Mouse (Mus musculus) intestine, embryonic 14.5 days (tissue): ENCODE data around the gene Bag5. TPM values are rescaled to one million over a fixed set of nuclear protein-coding genes. Genes with fewer than 3 reads are reported as not detected.

ENCODE experiments used
- ATAC-seq: fragments of 200-750 bp; cut with Nextera tagmentation; replicated peaks from 2 replicates; pipeline ENCODE4 v1.8.0; 2017; ENCODE audit warnings: low read depth, moderate number of reproducible peaks, moderate TSS enrichment, moderate library complexity; ENCODE audit not compliant: low FRiP score, low TSS enrichment
- DNase-seq: peaks from one replicate; pipeline ENCODE4 v3.0.0-alpha.2; 2018; ENCODE audit warnings: low spot score
- H3K27ac ChIP-seq: fragments of 300-500 bp; sonication (generic); 2 replicates; pipeline ENCODE4 v1.5.1; 2014; ENCODE audit warnings: low read depth, mild to moderate bottlenecking, control low read depth
- H3K27me3 ChIP-seq: fragments of 300-500 bp; sonication (generic); replicated peaks from 2 replicates; pipeline ENCODE4 v1.6.1; 2014; ENCODE audit warnings: low read length, control low read depth; ENCODE audit not compliant: control insufficient read depth, insufficient read depth
- H3K36me3 ChIP-seq: fragments of 300-500 bp; sonication (generic); 2 replicates; pipeline ENCODE4 v1.6.1; 2014; ENCODE audit warnings: low read length, control low read depth; ENCODE audit not compliant: control insufficient read depth, insufficient read depth
- H3K4me1 ChIP-seq: fragments of 300-500 bp; sonication (generic); replicated peaks from 2 replicates; pipeline ENCODE4 v1.6.1; 2014; ENCODE audit warnings: low read length, control low read depth, mixed read lengths; ENCODE audit not compliant: control insufficient read depth, insufficient read depth
- H3K4me2 ChIP-seq: fragments of 300-500 bp; sonication (generic); 2 replicates; pipeline ENCODE4 v1.6.1; 2014; ENCODE audit warnings: low read length
- H3K4me3 ChIP-seq: fragments of 300-500 bp; sonication (generic); 2 replicates; pipeline ENCODE4 v1.5.1; 2014; ENCODE audit warnings: low read depth, low read length, control low read depth, mixed read lengths
- H3K9ac ChIP-seq: fragments of 300-500 bp; sonication (generic); 2 replicates; pipeline ENCODE4 v1.6.1; 2014; ENCODE audit warnings: mild to moderate bottlenecking, low read length
- H3K9me3 ChIP-seq: fragments of 300-500 bp; sonication (generic); 2 replicates; pipeline ENCODE4 v1.6.1; 2016; ENCODE audit warnings: low read length, control low read depth; ENCODE audit not compliant: control insufficient read depth
- WGBS: fragments of 180-500 bp; shearing (Covaris S2); extraction: QIAGEN DNeasy Blood & Tissue Kit; methylation state at CpG from one replicate; pipeline ENCODE4 v1.1.7; 2014; 5-methylcytosine and 5-hydroxymethylcytosine counted together
- polyA plus RNA-seq: library from polyadenylated mRNA; unstranded; fragments of >200 nt; fragmentation: Nextera tagmentation; extraction: Ambion mirVana; gene quantifications from 2 replicates; pipeline ENCODE4 v1.2.1, GENCODE M21; 2014

Gene Bag5
- polyA plus RNA-seq, 1 experiment from 2014 or later = 52.4 TPM

- no peak for DNase-seq
- peak; percentile 24; the same call in 1 of the 2 replicates for ATAC-seq
- Histone ChIP-seq H3K27me3 (no peaks in the 10 kb centered on the region), H3K4me2 (peak overlapping the region; percentile 77), H3K36me3 (peaks cover 33% of the 10 kb centered on the region), H3K27ac (peak overlapping the region; percentile 62), H3K4me1 (peaks cover 13% of the 10 kb centered on the region), H3K9ac (peak overlapping the region; percentile 91), H3K4me3 (peak overlapping the region; percentile 84), H3K9me3 (no peaks in the 10 kb centered on the region)
- WGBS = under 1% methylated on average over 33 of the region's 33 CpGs
Measured at GRCm38 (mm10) chr12:111712476-111712875, 581 bp downstream of the Bag5 start.

DNA sequence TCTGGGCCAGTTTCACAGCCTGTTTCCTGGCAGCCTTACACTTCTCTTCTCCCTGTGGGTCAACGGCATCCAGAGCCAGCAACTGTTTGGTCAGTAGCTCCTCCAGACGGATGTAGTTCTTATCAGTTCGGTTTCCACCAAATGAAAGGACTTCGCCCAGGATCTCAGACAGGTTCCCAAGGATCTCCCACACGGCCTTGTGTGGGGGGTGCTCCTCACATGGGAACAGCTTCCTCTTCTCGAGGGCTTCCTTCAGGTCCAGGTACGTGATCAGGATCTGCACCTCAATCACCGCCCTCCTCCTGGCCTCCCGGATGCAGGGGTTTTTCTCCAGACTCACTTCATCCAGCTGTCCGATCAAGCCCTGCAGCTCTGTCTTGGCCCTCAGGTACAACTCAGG is 3.0 kb downstream of the Bag5 start:
- DNase-seq (no peak), ATAC-seq (no peak)
- H3K9ac ChIP-seq = no peak overlapping the region
- 87% methylated on average over 10 of the region's 10 CpGs for WGBS
- H3K4me2 ChIP-seq = no peak overlapping the region
- peaks cover 17% of the 10 kb centered on the region for H3K4me1 ChIP-seq
- no peak overlapping the region for H3K4me3 ChIP-seq
- no peak overlapping the region for H3K27ac ChIP-seq
- peaks cover 38% of the 10 kb centered on the region for H3K36me3 ChIP-seq
- H3K27me3 ChIP-seq = no peaks in the 10 kb centered on the region
- H3K9me3 ChIP-seq = no peaks in the 10 kb centered on the region

- 76% methylated on average over 4 of the region's 4 CpGs for WGBS
- no peak overlapping the region for H3K4me3 ChIP-seq
- H3K36me3 ChIP-seq = peaks cover 38% of the 10 kb centered on the region
- H3K4me2 ChIP-seq = no peak overlapping the region
- no peaks in the 10 kb centered on the region for H3K27me3 ChIP-seq
- H3K9ac ChIP-seq = no peak overlapping the region
- peaks cover 15% of the 10 kb centered on the region for H3K4me1 ChIP-seq
- no peaks in the 10 kb centered on the region for H3K9me3 ChIP-seq
- ATAC-seq (no peak), DNase-seq (no peak)
- H3K27ac ChIP-seq = no peak overlapping the region
Measured at GRCm38 (mm10) chr12:111708181-111708580, 4.9 kb downstream of the Bag5 start.

GRCm38 (mm10) chr12:111705186-111705973 is 7.7 kb downstream of the Bag5 start:
- H3K9ac ChIP-seq = no peak overlapping the region
- DNase-seq (no peak), ATAC-seq (no peak)
- H3K4me3 ChIP-seq = no peak overlapping the region
- H3K36me3 ChIP-seq = peaks cover 29% of the 10 kb centered on the region
- H3K27me3 ChIP-seq = no peaks in the 10 kb centered on the region
- WGBS = 46% methylated on average over 15 of the region's 15 CpGs
- no peak overlapping the region for H3K4me2 ChIP-seq
- H3K27ac ChIP-seq = no peak overlapping the region
- no peaks in the 10 kb centered on the region for H3K9me3 ChIP-seq
- H3K4me1 ChIP-seq = peaks cover 8% of the 10 kb centered on the region

DNA sequence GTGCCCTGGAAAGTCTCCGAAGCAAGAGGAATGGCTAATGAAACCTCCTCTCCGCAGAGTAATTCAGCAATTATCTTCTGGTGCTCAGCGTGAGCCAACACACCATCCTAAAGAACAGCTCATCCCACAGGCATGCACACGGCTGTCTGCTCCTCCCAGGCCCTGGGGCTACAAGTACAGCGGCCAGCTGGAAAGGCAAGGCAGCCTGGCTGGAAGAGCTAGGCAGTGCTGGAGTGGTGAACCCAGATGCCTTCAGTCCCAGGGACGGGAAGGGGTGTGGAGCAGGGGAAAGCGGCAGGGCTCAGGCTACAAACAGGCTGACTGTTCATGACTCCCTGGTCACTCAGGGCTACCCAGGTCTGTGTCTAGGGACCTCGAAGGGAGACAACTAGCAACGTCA is 8.4 kb downstream of the Bag5 start:
- Histone ChIP-seq H3K36me3 (peaks cover 21% of the 10 kb centered on the region), H3K9me3 (no peaks in the 10 kb centered on the region), H3K27ac (no peak overlapping the region), H3K27me3 (no peaks in the 10 kb centered on the region), H3K9ac (no peak overlapping the region), H3K4me1 (peaks cover 8% of the 10 kb centered on the region), H3K4me2 (no peak overlapping the region), H3K4me3 (no peak overlapping the region)
- ATAC-seq (no peak; the same call in 1 of the 2 replicates), DNase-seq (peak; percentile 59)
- 41% methylated on average over 9 of the region's 9 CpGs for WGBS

DNA sequence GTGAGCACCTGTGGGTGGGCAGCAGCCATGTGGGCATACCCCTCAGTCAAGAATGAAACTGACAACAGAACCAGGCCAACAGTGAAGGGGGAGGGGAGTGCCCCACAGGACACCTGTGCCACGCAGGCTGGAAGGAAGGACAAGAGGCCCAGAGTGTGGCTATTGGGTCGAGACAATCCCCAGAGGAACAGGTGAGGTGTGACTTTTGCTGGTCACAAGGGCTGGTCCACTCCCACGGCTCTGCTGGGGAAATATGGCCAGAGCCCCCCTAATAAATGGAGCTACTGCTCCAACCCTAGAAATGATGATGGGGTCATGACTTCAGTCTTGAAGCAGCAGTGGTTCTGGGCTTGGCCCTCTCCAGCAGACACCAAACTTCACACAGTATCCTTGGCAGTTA is 9.8 kb downstream of the Bag5 start:
- Histone ChIP-seq H3K4me1 (peaks cover 8% of the 10 kb centered on the region), H3K9me3 (no peaks in the 10 kb centered on the region), H3K27me3 (no peaks in the 10 kb centered on the region), H3K9ac (no peak overlapping the region), H3K4me3 (no peak overlapping the region), H3K4me2 (no peak overlapping the region), H3K27ac (no peak overlapping the region), H3K36me3 (0 out of 2 replicates have a peak, but pooled peaks cover 8% of the 10 kb centered on the region)
- no peak for ATAC-seq
- 74% methylated on average over 3 of the region's 3 CpGs for WGBS
- no peak for DNase-seq

DNA sequence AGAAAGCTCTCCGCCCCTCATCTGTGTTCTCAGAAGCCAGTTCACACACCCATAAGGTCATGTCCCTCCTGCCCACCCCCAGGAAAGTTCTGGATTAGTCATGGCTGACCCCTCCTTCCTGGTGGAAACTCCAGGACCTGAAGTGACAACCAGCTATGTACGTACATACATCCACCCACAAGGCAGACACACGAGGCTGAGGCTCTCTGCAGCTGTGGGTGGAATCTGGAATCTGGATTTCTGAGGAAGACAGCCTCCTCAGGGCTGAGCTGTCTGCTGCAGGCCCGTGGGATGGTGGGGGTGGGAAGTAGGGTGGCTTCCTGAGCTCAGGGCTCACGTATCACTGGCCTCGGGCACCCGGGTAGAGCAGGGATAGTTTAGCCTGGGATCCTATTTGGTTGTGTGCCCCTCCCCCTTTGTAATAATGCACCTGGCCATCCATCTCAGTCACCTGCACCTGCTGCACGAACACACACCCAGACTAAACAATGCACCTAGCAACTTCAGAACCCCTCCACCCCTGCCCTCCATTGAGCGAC is 12.1 kb downstream of the Bag5 start:
- Histone ChIP-seq H3K9ac (no peak overlapping the region), H3K4me2 (no peak overlapping the region), H3K27me3 (no peaks in the 10 kb centered on the region), H3K4me3 (no peak overlapping the region), H3K36me3 (no peaks in the 10 kb centered on the region), H3K9me3 (no peaks in the 10 kb centered on the region), H3K27ac (no peak overlapping the region), H3K4me1 (peaks cover 8% of the 10 kb centered on the region)
- WGBS = 51% methylated on average over 9 of the region's 9 CpGs
- ATAC-seq = no peak
- no peak for DNase-seq

DNA sequence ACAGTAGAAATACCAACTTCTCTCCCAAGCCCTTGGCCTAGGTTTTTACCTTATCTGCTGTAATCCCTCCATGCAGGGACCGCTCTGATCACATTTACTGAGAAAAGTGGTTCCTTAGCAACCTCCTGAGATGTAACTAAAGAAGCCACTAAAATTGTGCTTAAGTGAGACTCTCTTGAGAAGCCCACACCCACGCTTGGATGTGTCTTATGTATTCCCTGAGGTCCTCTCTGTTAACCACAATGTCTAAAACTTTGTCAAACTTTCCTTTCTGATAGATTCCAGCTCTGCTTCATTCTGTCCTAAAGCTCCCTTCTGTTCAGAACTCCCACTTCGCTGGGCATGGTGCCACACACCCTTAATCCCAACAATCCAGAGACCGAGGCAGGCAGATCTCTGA is 13.5 kb downstream of the Bag5 start:
- ATAC-seq = no peak
- no peak for DNase-seq
- Histone ChIP-seq H3K4me1 (peaks cover 10% of the 10 kb centered on the region), H3K36me3 (no peaks in the 10 kb centered on the region), H3K9ac (no peak overlapping the region), H3K9me3 (no peaks in the 10 kb centered on the region), H3K27ac (no peak overlapping the region), H3K27me3 (no peaks in the 10 kb centered on the region), H3K4me2 (no peak overlapping the region), H3K4me3 (no peak overlapping the region)
- 78% methylated on average over 4 of the region's 4 CpGs for WGBS
